Mouse (Mus musculus): ENCODE results near the gene Fbxo45. TPM values are rescaled to one million over a fixed set of nuclear protein-coding genes. Genes with fewer than 3 reads are reported as not detected.
A peak's percentile ranks its signal among the peaks of the same experiment; 100 is the strongest.

Gene Fbxo45
- polyA plus RNA-seq, 1 experiment = 27.0 TPM

- DNase-seq (ENCODE audit: low read depth) = peak; percentile 56
- TF ChIP-seq CTCF (IDR thresholded peaks at IDR 0.05; ENCODE audit: borderline replicate concordance, extremely low read depth, insufficient read depth, insufficient read length) (no peak), POLR2A (IDR thresholded peaks at IDR 0.05; ENCODE audit: borderline replicate concordance, extremely low read depth, insufficient read depth, insufficient read length, poor library complexity, severe bottlenecking) (no peak)
These were observed 46.5 kb downstream of the Fbxo45 start for GRCm38 (mm10) chr16:32200256-32201003.

- peak; percentile 6 for DNase-seq (ENCODE audit: low read depth)
- TF ChIP-seq POLR2A (IDR thresholded peaks at IDR 0.05; ENCODE audit: borderline replicate concordance, extremely low read depth, insufficient read depth, insufficient read length, poor library complexity, severe bottlenecking) = no peak
- TF ChIP-seq CTCF (IDR thresholded peaks at IDR 0.05; ENCODE audit: borderline replicate concordance, extremely low read depth, insufficient read depth, insufficient read length) = no peak
These were observed 56.9 kb downstream of the Fbxo45 start for GRCm38 (mm10) chr16:32190011-32190441.

GRCm38 (mm10) chr16:32189109-32189508 lies 57.8 kb downstream of the Fbxo45 start:
- TF ChIP-seq POLR2A (IDR thresholded peaks at IDR 0.05; ENCODE audit: borderline replicate concordance, extremely low read depth, insufficient read depth, insufficient read length, poor library complexity, severe bottlenecking) = no peak
- TF ChIP-seq CTCF (IDR thresholded peaks at IDR 0.05; ENCODE audit: borderline replicate concordance, extremely low read depth, insufficient read depth, insufficient read length) = no peak
- peak; percentile 40 for DNase-seq (ENCODE audit: low read depth)

- TF ChIP-seq POLR2A (IDR thresholded peaks at IDR 0.05; ENCODE audit: borderline replicate concordance, extremely low read depth, insufficient read depth, insufficient read length, poor library complexity, severe bottlenecking) = no peak
- DNase-seq (ENCODE audit: low read depth) = no peak
These were observed 60.9 kb downstream of the Fbxo45 start for GRCm38 (mm10) chr16:32186056-32186455.

Other genes with a start within 250 kb of the Fbxo45 start
- 18.3 and 23.2 TPM in 2 replicates for gene Senp5, start 243.9 kb downstream of the Fbxo45 start, polyA plus RNA-seq (2012; rRNA removed)
- 30.7 and 39.0 TPM in 2 replicates for gene Pak2, start 167.8 kb downstream of the Fbxo45 start, polyA plus RNA-seq (2012; rRNA removed)
- gene Pigx, start 147.4 kb downstream of the Fbxo45 start, polyA plus RNA-seq (2012; rRNA removed) = 74.9 and 103 TPM in 2 replicates
- gene Cep19, start 147.4 kb downstream of the Fbxo45 start, polyA plus RNA-seq (2012; rRNA removed) = 24.3 and 26.3 TPM in 2 replicates
- gene Nrros, start 81.6 kb downstream of the Fbxo45 start, polyA plus RNA-seq (2012; rRNA removed) = 6.8 and 8.8 TPM in 2 replicates
- gene Bex6, start 67.3 kb downstream of the Fbxo45 start, polyA plus RNA-seq (2012; rRNA removed) = not detected in 2 replicates
- gene Wdr53, start 69 bp upstream of the Fbxo45 start, polyA plus RNA-seq (2012; rRNA removed) = 9.9 and 12.3 TPM in 2 replicates
- 0.05 and 0.11 TPM in 2 replicates for gene Smco1, start 24.3 kb upstream of the Fbxo45 start, polyA plus RNA-seq (2012; rRNA removed)
- 14.5 and 16.0 TPM in 2 replicates for gene Rnf168, start 30.3 kb upstream of the Fbxo45 start, polyA plus RNA-seq (2012; rRNA removed)
- 29.4 and 40.0 TPM in 2 replicates for gene Ubxn7, start 85.1 kb upstream of the Fbxo45 start, polyA plus RNA-seq (2012; rRNA removed)
- 0.10 TPM in 1 of 2 replicates, not detected in the other for gene Tm4sf19, start 153.3 kb upstream of the Fbxo45 start, polyA plus RNA-seq (2012; rRNA removed)
- 19.1 and 23.6 TPM in 2 replicates for gene Tctex1d2, start 172.5 kb upstream of the Fbxo45 start, polyA plus RNA-seq (2012; rRNA removed)
- gene Pcyt1a, start 183.8 kb upstream of the Fbxo45 start, polyA plus RNA-seq (2012; rRNA removed) = 28.1 and 37.2 TPM in 2 replicates
- gene Slc51a, start 240.7 kb upstream of the Fbxo45 start, polyA plus RNA-seq (2012; rRNA removed) = 0.04 and 0.06 TPM in 2 replicates
- gene Zdhhc19, start 249.1 kb upstream of the Fbxo45 start, polyA plus RNA-seq (2012; rRNA removed) = 0.15 TPM in 1 of 2 replicates, not detected in the other

Measured in brain, embryonic 14.5 days (tissue).